Mouse (Mus musculus) forebrain, embryonic 13.5 days (tissue): Measurements from ENCODE around the gene Slc36a3. TPM values are rescaled to one million over a fixed set of nuclear protein-coding genes. Genes with fewer than 3 reads are reported as not detected.
"Not testable (repeated sequence)": the region's sequence is repeated elsewhere in the genome, so short reads cannot be mapped to it uniquely, and the experiment has no call there.

Experiments used
- ATAC-seq: fragments of 200-750 bp; cut with Nextera tagmentation; 2 replicates; pipeline ENCODE4 v1.8.0; 2017
- H3K27ac ChIP-seq: fragments of 300-500 bp; sonication (generic); 2 replicates; pipeline ENCODE4 v1.5.1; 2015; ENCODE audit warnings: inconsistent platforms, mild to moderate bottlenecking, moderate library complexity
- H3K27me3 ChIP-seq: fragments of 300-500 bp; sonication (generic); 2 replicates; pipeline ENCODE4 v1.6.1; 2015; ENCODE audit warnings: mild to moderate bottlenecking, inconsistent platforms
- H3K36me3 ChIP-seq: fragments of 300-500 bp; sonication (generic); 2 replicates; pipeline ENCODE4 v1.6.1; 2015; ENCODE audit warnings: mild to moderate bottlenecking, inconsistent platforms; ENCODE audit not compliant: poor library complexity, severe bottlenecking
- H3K4me1 ChIP-seq: fragments of 300-500 bp; sonication (generic); 2 replicates; pipeline ENCODE4 v1.6.1; 2015; ENCODE audit warnings: inconsistent platforms
- H3K4me2 ChIP-seq: fragments of 300-500 bp; sonication (generic); 2 replicates; pipeline ENCODE4 v1.6.1; 2015; ENCODE audit warnings: inconsistent platforms, mild to moderate bottlenecking, moderate library complexity
- H3K4me3 ChIP-seq: fragments of 300-500 bp; sonication (generic); 2 replicates; pipeline ENCODE4 v1.5.1; 2015; ENCODE audit warnings: mild to moderate bottlenecking, inconsistent platforms
- H3K9ac ChIP-seq: fragments of 300-500 bp; sonication (generic); 2 replicates; pipeline ENCODE4 v1.6.1; 2015; ENCODE audit warnings: mild to moderate bottlenecking, inconsistent platforms
- H3K9me3 ChIP-seq: fragments of 300-500 bp; sonication (generic); replicated peaks from 2 replicates; pipeline ENCODE4 v1.6.1; 2016; ENCODE audit warnings: inconsistent platforms
- WGBS: fragments of 180-500 bp; shearing (Covaris S2); methylation state at CpG from one replicate; pipeline ENCODE4 v1.1.7; 2015; 5-methylcytosine and 5-hydroxymethylcytosine counted together
- polyA plus RNA-seq: library from polyadenylated mRNA; unstranded; fragments of >200 nt; fragmentation: Nextera tagmentation; extraction: Ambion mirVana; gene quantifications from 2 replicates; pipeline ENCODE4 v1.2.1, GENCODE M21; 2015

Gene Slc36a3
- polyA plus RNA-seq, 1 experiment from 2014 or later, result not detected

GRCm38 (mm10) chr11:55120279-55120678 lies 31.2 kb downstream of the Slc36a3 start:
- Histone ChIP-seq H3K4me1 (no peaks in the 10 kb centered on the region), H3K27ac (no peak overlapping the region), H3K36me3 (no peaks in the 10 kb centered on the region), H3K4me3 (no peak overlapping the region), H3K9me3 (no peaks in the 10 kb centered on the region; the same call in 1 of the 2 replicates), H3K4me2 (no peak overlapping the region), H3K27me3 (no peaks in the 10 kb centered on the region), H3K9ac (no peak overlapping the region)
- no peak for ATAC-seq

- Histone ChIP-seq H3K4me3 (no peak overlapping the region), H3K27ac (no peak overlapping the region), H3K4me1 (no peaks in the 10 kb centered on the region), H3K27me3 (no peaks in the 10 kb centered on the region), H3K9me3 (no peaks in the 10 kb centered on the region; the same call in 1 of the 2 replicates), H3K4me2 (no peak overlapping the region), H3K36me3 (no peaks in the 10 kb centered on the region), H3K9ac (no peak overlapping the region)
- WGBS, result 88% methylated on average over 2 of the region's 2 CpGs
- ATAC-seq, result no peak
These were observed 34.5 kb downstream of the Slc36a3 start for GRCm38 (mm10) chr11:55117031-55117430.

GRCm38 (mm10) chr11:55116004-55116403 lies 35.5 kb downstream of the Slc36a3 start:
- 98% methylated on average over 3 of the region's 3 CpGs for WGBS
- no peak for ATAC-seq

GRCm38 (mm10) chr11:55114291-55114690 lies 37.2 kb downstream of the Slc36a3 start:
- H3K4me1 ChIP-seq, result no peaks in the 10 kb centered on the region
- peaks cover 4% of the 10 kb centered on the region; the same call in 1 of the 2 replicates for H3K36me3 ChIP-seq
- 79% methylated on average over 2 of the region's 2 CpGs for WGBS
- H3K9me3 ChIP-seq, result no peaks in the 10 kb centered on the region; the same call in 1 of the 2 replicates
- H3K4me3 ChIP-seq, result no peak overlapping the region
- no peaks in the 10 kb centered on the region for H3K27me3 ChIP-seq
- no peak overlapping the region for H3K27ac ChIP-seq
- no peak overlapping the region for H3K4me2 ChIP-seq
- no peak for ATAC-seq
- H3K9ac ChIP-seq, result no peak overlapping the region

More at GRCm38 (mm10) chr11:55116004-55116403, 35.5 kb downstream of the Slc36a3 start:
- no peaks in the 10 kb centered on the region for H3K27me3 ChIP-seq
- no peaks in the 10 kb centered on the region; the same call in 1 of the 2 replicates for H3K9me3 ChIP-seq
- no peaks in the 10 kb centered on the region for H3K36me3 ChIP-seq
- no peaks in the 10 kb centered on the region for H3K4me1 ChIP-seq
- H3K9ac ChIP-seq, result no peak overlapping the region
- H3K4me2 ChIP-seq, result no peak overlapping the region
- H3K4me3 ChIP-seq, result no peak overlapping the region
- no peak overlapping the region for H3K27ac ChIP-seq

GRCm38 (mm10) chr11:55113861-55114250 lies 37.7 kb downstream of the Slc36a3 start:
- not testable (repeated sequence) for H3K4me3 ChIP-seq, H3K9me3 ChIP-seq, H3K36me3 ChIP-seq, H3K9ac ChIP-seq, H3K27ac ChIP-seq, H3K4me1 ChIP-seq, H3K27me3 ChIP-seq, ATAC-seq, H3K4me2 ChIP-seq
- 64% methylated on average over 4 of the region's 4 CpGs for WGBS

GRCm38 (mm10) chr11:55113209-55113860 lies 38.2 kb downstream of the Slc36a3 start:
- Histone ChIP-seq H3K36me3 (peaks cover 7% of the 10 kb centered on the region; the same call in 1 of the 2 replicates), H3K4me3 (no peak overlapping the region), H3K27ac (no peak overlapping the region), H3K4me2 (no peak overlapping the region), H3K9me3 (no peaks in the 10 kb centered on the region), H3K4me1 (no peaks in the 10 kb centered on the region), H3K27me3 (no peaks in the 10 kb centered on the region), H3K9ac (no peak overlapping the region)
- no peak for ATAC-seq
- 77% methylated on average over 7 of the region's 7 CpGs for WGBS

- no peak for ATAC-seq
- WGBS, result 82% methylated on average over 7 of the region's 7 CpGs
- H3K4me1 ChIP-seq, result no peaks in the 10 kb centered on the region
- no peaks in the 10 kb centered on the region for H3K9me3 ChIP-seq
- H3K4me3 ChIP-seq, result no peak overlapping the region
- H3K4me2 ChIP-seq, result no peak overlapping the region
- H3K36me3 ChIP-seq, result peaks cover 9% of the 10 kb centered on the region; the same call in 1 of the 2 replicates
- H3K27ac ChIP-seq, result no peak overlapping the region
- no peak overlapping the region for H3K9ac ChIP-seq
- no peaks in the 10 kb centered on the region for H3K27me3 ChIP-seq
These were observed 40.8 kb downstream of the Slc36a3 start for GRCm38 (mm10) chr11:55110566-55111169.

- no peaks in the 10 kb centered on the region for H3K9me3 ChIP-seq
- H3K4me2 ChIP-seq, result no peak overlapping the region
- H3K36me3 ChIP-seq, result peaks cover 13% of the 10 kb centered on the region; the same call in 1 of the 2 replicates
- H3K9ac ChIP-seq, result no peak overlapping the region
- no peak overlapping the region for H3K4me3 ChIP-seq
- no peak overlapping the region for H3K27ac ChIP-seq
- no peaks in the 10 kb centered on the region for H3K27me3 ChIP-seq
- no peak for ATAC-seq
- H3K4me1 ChIP-seq, result no peaks in the 10 kb centered on the region
- WGBS, result 95% methylated on average over 7 of the region's 7 CpGs
These were observed 41.8 kb downstream of the Slc36a3 start for GRCm38 (mm10) chr11:55109521-55110300.

- Histone ChIP-seq H3K4me1 (no peaks in the 10 kb centered on the region), H3K27me3 (no peaks in the 10 kb centered on the region), H3K9me3 (no peaks in the 10 kb centered on the region; the same call in 1 of the 2 replicates), H3K4me2 (no peak overlapping the region), H3K27ac (no peak overlapping the region), H3K4me3 (no peak overlapping the region), H3K9ac (no peak overlapping the region), H3K36me3 (peaks cover 13% of the 10 kb centered on the region; the same call in 1 of the 2 replicates)
- no peak for ATAC-seq
- WGBS, result 94% methylated on average over 1 of the region's 1 CpGs
These were observed 44.9 kb downstream of the Slc36a3 start for GRCm38 (mm10) chr11:55106636-55107035.

GRCm38 (mm10) chr11:55105389-55105788 lies 46.1 kb downstream of the Slc36a3 start:
- no peaks in the 10 kb centered on the region for H3K27me3 ChIP-seq
- WGBS, result 82% methylated on average over 4 of the region's 4 CpGs
- H3K9me3 ChIP-seq, result no peaks in the 10 kb centered on the region; the same call in 1 of the 2 replicates
- H3K4me2 ChIP-seq, result no peak overlapping the region
- no peak overlapping the region for H3K9ac ChIP-seq
- no peak for ATAC-seq
- no peak overlapping the region for H3K4me3 ChIP-seq
- no peaks in the 10 kb centered on the region for H3K4me1 ChIP-seq
- H3K27ac ChIP-seq, result no peak overlapping the region
- H3K36me3 ChIP-seq, result peaks cover 13% of the 10 kb centered on the region; the same call in 1 of the 2 replicates

GRCm38 (mm10) chr11:55103229-55103628 lies 48.3 kb downstream of the Slc36a3 start:
- H3K27me3 ChIP-seq, result no peaks in the 10 kb centered on the region
- H3K27ac ChIP-seq, result no peak overlapping the region
- H3K4me1 ChIP-seq, result peaks cover 12% of the 10 kb centered on the region
- no peak overlapping the region for H3K4me3 ChIP-seq
- H3K9me3 ChIP-seq, result no peaks in the 10 kb centered on the region; the same call in 1 of the 2 replicates
- H3K36me3 ChIP-seq, result 0 out of 2 replicates have a peak, but pooled peaks cover 7% of the 10 kb centered on the region
- H3K9ac ChIP-seq, result no peak overlapping the region
- no peak overlapping the region for H3K4me2 ChIP-seq
- ATAC-seq, result no peak
- 80% methylated on average over 3 of the region's 3 CpGs for WGBS

GRCm38 (mm10) chr11:55102015-55102414 lies 49.5 kb downstream of the Slc36a3 start:
- no peak overlapping the region for H3K9ac ChIP-seq
- ATAC-seq, result no peak
- H3K4me3 ChIP-seq, result no peak overlapping the region
- H3K4me1 ChIP-seq, result peaks cover 13% of the 10 kb centered on the region
- H3K36me3 ChIP-seq, result 0 out of 2 replicates have a peak, but pooled peaks cover 7% of the 10 kb centered on the region
- H3K27me3 ChIP-seq, result no peaks in the 10 kb centered on the region
- WGBS, result 87% methylated on average over 3 of the region's 3 CpGs
- H3K4me2 ChIP-seq, result no peak overlapping the region
- no peak overlapping the region for H3K27ac ChIP-seq
- H3K9me3 ChIP-seq, result no peaks in the 10 kb centered on the region; the same call in 1 of the 2 replicates
